Mouse (Mus musculus): Measurements from ENCODE around the gene Nckap5. TPM values are rescaled to one million over a fixed set of nuclear protein-coding genes. Genes with fewer than 3 reads are reported as not detected.
"Not testable (repeated sequence)": the region's sequence is repeated elsewhere in the genome, so short reads cannot be mapped to it uniquely, and the experiment has no call there.

Nckap5 gene
- total RNA-seq, 2 experiments from 2014 or later, result not detected

DNA sequence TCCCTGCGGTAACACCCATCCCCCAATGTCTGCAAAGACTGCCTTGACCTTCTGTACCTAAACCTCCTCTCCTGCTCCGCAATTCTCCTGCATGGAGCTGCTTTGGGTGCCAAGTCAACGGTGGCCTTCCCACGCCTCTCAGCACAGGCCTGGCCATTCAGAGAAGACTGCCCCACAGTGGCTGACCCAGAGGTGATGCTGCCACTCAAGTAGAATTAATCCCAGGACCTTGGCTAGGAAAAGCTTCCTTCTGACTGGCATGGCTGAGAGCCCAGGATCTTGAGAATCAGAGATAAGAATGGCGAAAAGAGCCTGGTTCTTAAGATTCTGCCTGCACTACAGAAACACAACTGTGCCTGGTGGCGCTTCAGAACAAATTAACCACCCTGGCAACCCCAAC is 678.4 kb downstream of the Nckap5 start:
- ATAC-seq (replicated peaks; ENCODE audit: low FRiP score, low TSS enrichment, poor library complexity, severe bottlenecking), result no peak

DNA sequence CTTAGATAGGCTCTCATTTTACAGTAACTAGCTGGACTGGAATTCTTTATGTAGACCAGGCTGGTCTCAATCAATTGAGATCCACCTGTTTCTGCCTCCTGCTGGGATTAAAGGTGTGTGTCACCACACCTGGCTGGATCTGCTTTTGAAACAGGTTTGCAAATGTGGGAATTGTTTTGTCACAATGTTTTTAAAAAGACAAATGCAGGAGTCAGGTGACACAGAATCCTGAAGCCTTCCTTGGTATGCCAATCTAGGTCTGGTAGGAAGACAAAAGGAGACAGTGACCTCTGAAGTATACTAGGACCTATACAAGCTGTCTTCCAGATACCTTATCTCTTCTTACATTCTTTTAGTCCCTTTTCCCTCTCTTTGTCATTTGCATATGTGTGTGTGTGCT is 680.6 kb downstream of the Nckap5 start:
- ATAC-seq (replicated peaks; ENCODE audit: low FRiP score, low TSS enrichment, poor library complexity, severe bottlenecking), result no peak

DNA sequence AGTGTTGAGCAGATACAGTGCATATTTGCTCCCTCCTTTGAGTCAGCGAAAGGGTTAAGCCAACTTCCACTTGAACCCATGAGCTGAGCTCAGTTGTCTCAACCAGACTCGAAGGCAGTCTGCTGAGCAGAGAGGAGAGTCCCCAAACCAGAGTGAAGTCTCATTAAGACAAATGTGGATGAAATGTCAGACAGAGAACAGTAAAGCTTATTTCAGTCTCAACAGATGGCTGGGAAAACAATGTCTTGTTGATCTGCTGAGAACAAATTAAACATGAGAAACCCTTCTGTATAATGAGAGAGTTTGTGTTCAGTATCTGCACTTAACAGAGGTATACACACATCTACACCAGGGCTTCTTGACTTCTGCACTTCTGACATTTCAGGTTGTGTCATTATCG is 694.9 kb downstream of the Nckap5 start:
- no peak for ATAC-seq (replicated peaks; ENCODE audit: low FRiP score, low TSS enrichment, poor library complexity, severe bottlenecking)

DNA sequence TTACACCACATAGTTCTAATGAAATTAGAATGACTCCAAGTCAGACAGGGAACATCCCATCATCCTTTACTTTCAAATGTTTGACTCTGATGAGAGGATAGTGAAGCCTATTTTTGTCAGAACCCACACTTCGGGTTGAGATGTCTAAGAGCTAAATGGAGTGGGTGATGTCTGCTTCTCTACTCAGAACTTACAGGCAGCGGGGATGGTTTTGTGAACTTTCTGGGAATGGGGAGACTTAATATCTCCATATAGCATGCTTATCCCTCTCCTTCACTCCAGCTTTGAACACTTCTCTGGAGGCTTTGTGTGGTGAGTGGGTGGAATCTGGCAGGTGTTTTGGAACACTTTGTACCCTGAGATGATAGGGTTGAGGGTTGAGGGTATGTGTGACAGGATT is 698.3 kb downstream of the Nckap5 start:
- no peak for ATAC-seq (replicated peaks; ENCODE audit: low FRiP score, low TSS enrichment, poor library complexity, severe bottlenecking)

DNA sequence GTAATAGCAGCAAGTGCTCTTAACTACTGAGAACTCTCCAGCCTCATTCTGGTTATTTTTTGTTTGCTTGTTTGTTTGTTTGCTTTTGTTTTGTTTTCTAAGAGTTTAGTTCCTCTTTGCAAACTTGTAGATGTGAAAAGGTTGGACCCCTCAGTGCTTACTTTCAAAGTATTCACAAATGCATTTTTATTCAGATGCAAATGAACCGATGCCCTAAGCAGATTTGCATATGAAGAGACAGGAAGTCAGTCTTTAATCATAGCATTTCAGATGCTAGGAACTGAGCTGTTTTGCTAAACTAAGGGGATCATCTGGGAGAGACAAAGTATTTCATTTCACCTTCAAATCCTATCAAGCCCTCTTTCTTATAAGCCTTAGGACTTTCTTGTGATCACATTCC is 701.5 kb downstream of the Nckap5 start:
- ATAC-seq (replicated peaks; ENCODE audit: low FRiP score, low TSS enrichment, poor library complexity, severe bottlenecking), result no peak

DNA sequence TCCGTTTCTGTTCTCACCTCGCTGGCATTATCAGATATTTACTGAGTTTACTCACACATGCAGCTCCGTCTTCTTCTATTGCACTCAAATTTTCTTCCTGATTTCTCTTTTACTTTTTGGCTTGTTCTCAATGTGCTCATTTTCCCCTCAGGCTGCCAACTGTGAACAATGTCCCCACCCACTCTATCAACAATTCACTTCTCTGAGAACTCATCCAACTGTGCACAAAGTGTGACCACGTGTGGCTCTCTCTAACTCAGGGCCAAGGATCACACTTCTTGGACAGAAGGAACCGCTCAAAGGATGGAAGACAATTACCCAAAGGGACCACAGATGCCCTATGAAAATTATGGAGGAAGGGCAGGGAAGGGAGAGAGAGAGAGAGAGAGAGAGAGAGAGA is 707.5 kb downstream of the Nckap5 start:
- no peak for ATAC-seq (replicated peaks; ENCODE audit: low FRiP score, low TSS enrichment, poor library complexity, severe bottlenecking)

DNA sequence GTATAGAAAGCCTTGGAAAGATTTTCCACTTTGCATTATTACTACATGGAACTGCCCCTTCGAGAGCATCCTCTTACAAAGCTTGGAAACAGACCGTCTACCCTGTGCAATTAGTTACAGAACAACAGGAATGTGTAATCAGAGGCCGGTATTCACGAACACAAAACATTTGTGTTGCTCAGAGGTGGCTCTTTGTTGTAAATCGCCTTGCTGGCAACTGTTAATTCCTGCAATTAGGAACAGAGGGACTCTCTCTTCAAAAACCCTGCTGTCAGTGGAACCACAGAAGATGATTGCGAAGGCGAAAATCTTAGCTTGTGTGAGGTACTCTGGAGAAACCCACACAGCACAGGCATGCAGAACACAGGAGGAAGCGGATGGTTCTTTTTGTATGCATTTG is 710.1 kb downstream of the Nckap5 start:
- no peak for ATAC-seq (replicated peaks; ENCODE audit: low FRiP score, low TSS enrichment, poor library complexity, severe bottlenecking)

DNA sequence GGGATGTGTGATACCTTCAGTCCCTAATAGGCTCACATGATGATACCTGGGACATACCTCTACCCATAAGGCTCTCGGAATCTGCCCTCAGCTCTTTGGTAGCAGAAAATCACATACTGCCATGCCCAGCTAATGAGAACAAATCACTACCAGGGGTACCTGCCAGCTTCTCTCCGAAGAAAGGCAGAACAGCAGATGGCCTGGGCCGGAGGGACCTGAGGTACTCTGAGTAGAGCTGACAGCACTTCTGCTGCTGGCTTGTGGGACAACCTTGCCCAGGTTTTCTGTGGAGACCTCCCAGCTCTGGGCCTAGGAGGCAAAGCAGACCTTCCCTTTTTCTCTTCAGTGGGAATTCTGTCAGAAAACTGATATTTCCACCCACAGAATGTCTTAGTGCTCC is 714.6 kb downstream of the Nckap5 start:
- no peak for ATAC-seq (replicated peaks; ENCODE audit: low FRiP score, low TSS enrichment, poor library complexity, severe bottlenecking)

DNA sequence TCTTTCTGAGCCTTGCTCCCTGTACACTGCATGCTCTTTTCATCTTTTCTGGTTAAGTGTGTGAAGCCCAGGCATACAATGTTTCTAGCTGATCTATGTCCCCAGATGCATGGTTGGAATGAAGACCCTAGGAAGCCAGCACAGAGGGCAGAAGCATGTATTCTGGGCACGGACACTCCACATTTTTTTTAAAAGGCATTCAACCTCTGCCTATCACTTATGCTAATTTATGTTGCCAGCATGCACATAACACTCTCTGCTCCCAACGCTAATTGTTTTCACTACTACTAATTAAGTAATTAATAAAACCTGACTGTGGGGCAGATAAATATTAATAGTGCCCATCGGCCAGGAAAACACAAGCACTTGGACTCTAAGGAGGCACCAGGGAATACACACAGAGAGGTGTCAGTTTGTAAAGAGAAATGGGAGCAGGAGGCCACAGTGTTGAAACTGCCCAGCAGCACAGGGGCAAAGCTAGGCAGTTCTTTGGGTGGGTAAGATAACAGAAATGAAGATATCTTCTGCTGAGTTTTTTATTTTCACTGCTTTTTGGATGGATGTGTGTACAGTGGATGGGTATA is 724.8 kb downstream of the Nckap5 start:
- no peak for ATAC-seq (replicated peaks; ENCODE audit: low FRiP score, low TSS enrichment, poor library complexity, severe bottlenecking)

DNA sequence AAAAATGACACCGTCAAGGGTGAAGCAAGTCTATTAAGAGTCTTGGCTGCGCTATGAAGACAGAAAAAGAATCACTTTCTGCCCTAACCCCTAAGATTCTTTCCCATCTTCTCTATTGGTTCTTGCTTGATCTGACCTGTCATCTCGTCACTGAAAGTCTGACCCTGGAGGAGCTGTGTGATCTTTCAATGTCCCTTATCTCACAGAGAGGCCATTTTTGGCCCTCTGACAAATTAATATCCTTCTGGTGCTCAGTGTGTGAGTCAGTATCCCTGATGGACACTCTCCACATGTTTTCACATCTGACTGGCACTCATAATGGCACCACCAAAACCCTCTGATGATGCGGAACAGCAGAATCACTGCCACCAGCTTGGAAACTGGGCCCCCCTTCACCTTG is 736.3 kb downstream of the Nckap5 start:
- ATAC-seq (replicated peaks; ENCODE audit: low FRiP score, low TSS enrichment, poor library complexity, severe bottlenecking), result no peak

DNA sequence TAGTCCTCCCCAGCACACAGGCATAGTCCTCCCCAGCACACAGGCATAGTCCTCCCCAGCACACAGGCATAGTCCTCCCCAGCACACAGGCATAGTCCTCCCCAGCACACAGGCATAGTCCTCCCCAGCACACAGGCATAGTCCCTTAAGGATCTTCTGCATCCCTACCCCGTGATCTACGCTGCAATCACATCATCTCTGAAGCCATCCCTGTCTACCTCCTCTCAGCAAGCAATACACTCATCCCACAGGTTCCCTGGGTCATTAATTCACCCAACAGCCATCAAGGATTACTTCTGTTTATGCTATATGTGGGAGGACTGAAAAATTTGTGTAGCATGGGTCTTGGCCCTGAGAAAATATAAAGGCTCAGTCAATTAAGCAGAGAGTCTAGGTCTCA is 738.6 kb downstream of the Nckap5 start:
- not testable (repeated sequence) for ATAC-seq (replicated peaks; ENCODE audit: low FRiP score, low TSS enrichment, poor library complexity, severe bottlenecking)

DNA sequence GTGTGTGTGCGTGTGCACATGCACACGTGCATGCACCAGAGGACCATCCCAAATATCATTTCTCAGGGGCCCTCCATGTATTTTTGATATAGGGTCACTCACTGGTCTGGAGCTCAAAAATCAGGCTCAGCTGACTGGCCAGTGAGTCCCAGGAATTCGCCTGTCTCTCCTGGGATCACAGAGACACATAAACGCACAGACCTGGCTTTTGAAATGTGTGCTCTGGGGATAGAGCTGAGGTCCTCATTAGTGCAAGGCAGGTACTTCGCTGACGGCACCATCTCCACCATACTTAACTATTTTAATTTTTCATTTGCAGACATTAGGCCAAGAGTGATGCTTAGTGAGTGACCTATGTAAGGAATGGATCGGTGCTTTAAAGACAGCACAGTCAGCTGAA is 743.4 kb downstream of the Nckap5 start:
- no peak for ATAC-seq (replicated peaks; ENCODE audit: low FRiP score, low TSS enrichment, poor library complexity, severe bottlenecking)

DNA sequence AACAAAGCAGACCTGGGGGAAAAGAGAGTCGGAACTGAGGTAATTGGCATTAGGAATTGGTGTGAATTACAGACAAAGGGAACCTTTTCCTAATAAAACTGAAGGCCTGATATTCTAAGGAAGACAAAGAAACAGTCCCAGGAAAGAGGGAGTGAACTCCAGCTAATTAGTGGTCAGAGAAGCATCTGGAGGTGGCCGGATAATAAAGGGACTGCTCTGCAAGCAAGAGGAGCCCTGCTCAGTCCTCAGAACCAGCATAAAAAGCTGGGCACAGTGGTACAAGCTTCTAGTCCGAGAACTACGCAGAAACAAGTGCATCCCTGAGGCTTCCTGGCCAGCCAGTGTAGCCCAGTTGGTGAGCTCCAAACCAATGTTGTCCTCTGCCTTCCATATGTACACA is 754.3 kb downstream of the Nckap5 start:
- no peak for ATAC-seq (replicated peaks; ENCODE audit: low FRiP score, low TSS enrichment, poor library complexity, severe bottlenecking)

DNA sequence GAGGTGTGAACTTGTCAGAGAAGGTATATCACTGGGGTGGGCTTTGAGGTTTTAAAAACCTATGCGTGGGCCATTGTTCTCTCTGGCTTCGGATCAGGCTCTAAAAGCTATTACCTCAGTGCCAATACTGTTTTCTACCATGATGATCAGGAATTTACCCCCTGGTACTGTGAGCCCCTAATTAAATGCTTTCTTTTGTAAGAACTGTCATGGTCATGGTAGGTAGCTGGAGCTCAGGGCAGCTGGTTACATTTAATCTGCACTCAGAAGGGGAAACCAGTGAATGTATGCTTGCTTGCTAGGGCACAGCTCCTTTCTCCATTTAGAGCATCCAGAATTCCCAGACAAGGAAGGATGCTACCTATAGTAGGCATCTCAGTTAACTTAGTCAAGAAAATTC is 759.7 kb downstream of the Nckap5 start:
- ATAC-seq (replicated peaks; ENCODE audit: low FRiP score, low TSS enrichment, poor library complexity, severe bottlenecking), result no peak

DNA sequence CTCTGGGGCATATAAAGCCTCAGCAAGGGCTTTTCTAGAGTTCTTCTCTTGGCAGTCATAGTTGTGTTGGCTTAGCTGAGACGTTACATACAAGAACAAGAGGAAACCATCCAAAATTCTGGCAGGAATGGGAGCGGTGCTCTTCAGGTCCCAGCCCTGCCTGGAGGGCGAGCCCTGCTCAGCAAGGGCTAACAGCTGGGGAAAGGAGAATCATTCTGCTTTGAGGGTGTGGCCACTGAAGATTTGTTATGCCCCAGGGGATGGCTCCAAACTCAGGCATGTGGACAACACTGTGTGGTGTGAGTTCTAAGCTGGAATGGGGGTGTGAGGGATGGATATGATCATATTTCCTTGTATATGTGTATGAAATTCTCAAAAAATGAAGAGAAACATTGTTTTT is 779.1 kb downstream of the Nckap5 start:
- no peak for ATAC-seq (replicated peaks; ENCODE audit: low FRiP score, low TSS enrichment, poor library complexity, severe bottlenecking)

DNA sequence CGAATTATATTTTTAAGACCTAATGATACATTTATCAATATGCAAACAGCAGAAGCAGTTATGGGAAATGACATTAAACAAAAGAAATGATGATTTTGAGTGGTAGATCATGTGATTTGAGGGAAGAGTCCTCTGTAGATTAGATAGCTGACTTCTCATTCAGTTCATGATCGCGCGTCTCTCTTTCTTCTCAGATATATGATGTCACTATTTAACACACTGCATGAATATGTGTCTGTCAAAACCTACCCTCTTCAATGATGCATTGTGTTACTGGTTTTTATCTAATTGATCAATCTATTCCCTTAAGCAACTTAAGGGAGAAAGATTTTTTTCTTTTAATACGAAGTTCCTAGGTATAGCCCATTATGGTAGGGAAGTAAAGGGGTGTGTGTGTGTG is 787.7 kb downstream of the Nckap5 start:
- no peak for ATAC-seq (replicated peaks; ENCODE audit: low FRiP score, low TSS enrichment, poor library complexity, severe bottlenecking)

DNA sequence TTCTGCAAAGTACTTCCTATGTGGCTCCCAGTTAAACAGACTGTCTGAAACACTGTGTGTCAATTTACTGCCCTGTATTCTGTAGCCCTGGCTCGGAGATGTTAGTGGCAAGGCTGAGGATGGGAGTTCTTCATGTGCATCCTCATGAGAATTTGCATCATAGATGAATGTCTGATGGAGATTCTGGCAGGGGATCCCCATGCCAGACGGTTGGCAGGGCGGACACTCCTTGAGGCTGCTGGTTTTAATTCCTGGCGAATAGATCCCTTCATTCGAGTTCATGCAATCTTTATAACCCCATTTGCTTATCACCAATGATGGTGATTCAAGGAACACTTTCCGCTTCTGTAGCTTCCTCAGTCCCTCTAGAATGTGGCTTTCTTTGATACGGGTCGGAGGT is 803.1 kb downstream of the Nckap5 start:
- no peak for ATAC-seq (replicated peaks; ENCODE audit: low FRiP score, low TSS enrichment, poor library complexity, severe bottlenecking)

DNA sequence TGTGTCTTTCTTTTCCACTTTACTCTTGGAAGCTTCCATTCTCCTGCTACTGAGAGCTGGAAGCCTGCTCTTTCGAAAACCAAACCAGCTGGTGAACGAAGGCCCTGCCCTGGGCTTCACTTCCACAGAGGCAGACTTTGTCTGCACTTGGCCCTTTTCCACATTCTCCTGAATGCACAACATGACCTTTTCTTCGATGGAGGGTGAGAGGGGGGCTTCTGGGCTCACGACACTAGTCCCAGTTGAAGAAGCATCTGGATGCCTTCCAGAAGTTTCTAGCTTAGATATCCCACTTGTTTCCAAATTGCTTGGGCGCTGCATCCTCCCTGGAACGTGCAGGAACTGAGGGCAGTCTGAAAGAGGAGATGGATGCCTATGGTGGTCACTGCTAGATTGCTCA is 806.1 kb downstream of the Nckap5 start:
- no peak for ATAC-seq (replicated peaks; ENCODE audit: low FRiP score, low TSS enrichment, poor library complexity, severe bottlenecking)

DNA sequence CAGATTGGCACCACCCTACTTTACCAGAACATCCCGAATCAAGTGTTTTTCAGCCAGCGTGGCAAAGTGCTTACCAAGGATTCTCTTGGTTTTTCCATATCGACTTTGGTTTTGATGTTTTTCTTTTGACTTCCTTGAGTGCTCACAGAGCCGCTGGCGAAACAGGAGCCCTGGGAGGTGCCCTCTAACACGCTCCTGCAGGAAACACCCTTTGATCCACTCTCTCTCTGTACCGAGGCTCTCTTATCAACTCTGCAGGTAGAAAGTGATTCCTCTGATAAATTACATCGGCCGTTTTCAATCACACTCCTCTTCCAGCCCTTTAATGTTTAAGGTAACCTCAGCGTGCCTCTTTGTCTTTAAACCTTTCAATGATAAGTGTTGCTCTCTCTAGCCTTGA is 807.6 kb downstream of the Nckap5 start:
- ATAC-seq (replicated peaks; ENCODE audit: low FRiP score, low TSS enrichment, poor library complexity, severe bottlenecking), result no peak

DNA sequence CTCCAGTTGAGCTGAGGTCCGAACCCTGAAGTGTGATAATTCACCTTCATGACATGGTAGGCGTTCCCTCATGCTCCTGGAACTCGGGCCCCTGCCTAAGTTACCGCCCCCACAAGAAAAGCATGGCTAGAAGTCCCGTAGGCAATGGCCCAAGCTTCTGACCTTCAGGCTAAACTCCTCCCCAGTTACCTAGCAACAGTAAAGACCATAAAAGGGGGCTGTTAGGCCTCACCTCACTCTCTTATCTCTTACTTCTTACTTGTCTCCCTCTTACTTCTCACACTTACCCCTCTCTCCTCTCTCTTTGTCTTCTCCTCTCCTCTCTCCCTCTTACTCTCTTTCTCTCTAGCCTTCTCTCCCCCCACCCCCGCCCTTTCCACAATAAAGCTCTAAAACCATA is 811.9 kb downstream of the Nckap5 start:
- ATAC-seq (replicated peaks; ENCODE audit: low FRiP score, low TSS enrichment, poor library complexity, severe bottlenecking), result not testable (repeated sequence)

DNA sequence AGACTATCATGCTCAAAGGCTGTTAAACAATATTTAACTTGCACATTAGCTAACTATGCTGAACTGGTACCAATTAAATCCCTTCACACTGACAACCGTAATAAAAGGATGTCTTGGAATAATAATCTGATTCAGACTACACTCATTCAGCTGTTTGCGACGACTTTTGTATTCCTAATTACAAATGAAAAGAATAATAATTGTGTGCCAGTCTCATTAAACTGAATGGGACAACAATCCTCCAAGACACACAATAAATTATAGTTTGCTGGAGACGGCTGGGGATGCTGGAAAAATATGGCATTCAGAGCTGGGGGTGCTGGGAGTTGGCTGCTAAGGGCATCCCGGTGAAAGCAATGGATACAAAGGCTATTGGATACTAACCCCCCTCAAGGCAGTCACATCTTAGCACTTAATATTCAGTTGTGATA is 818.9 kb downstream of the Nckap5 start:
- ATAC-seq (replicated peaks; ENCODE audit: low FRiP score, low TSS enrichment, poor library complexity, severe bottlenecking), result no peak

DNA sequence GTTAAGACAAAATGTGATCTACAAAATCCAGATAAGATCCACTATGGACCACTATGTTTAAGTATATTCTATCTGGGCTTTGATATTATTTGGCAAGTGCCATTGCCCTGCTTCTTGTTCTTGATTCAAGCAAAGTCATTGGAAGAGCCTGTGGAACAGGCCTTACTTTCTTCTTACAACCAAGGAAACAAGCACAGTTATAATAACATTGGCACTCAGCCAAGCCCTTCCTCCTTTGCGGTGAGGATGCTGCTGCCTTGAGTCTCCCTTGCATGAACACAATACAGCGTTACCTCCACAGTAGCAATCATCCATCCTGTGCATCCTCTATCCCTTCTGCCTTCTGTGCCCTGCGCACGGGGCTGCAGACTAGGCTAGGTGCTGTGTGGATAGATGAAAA is 823.0 kb downstream of the Nckap5 start:
- ATAC-seq (replicated peaks; ENCODE audit: low FRiP score, low TSS enrichment, poor library complexity, severe bottlenecking), result no peak
